Mouse (Mus musculus): ENCODE measurements around the gene Mcoln2. TPM values are rescaled to one million over a fixed set of nuclear protein-coding genes. Genes with fewer than 3 reads are reported as not detected.

Gene Mcoln2
- polyA plus RNA-seq, 1 experiment from 2014 or later, result 0.37 TPM

- Histone ChIP-seq H3K27ac (replicated peaks) (no peak overlapping the region), H3K27me3 (replicated peaks) (no peaks in the 10 kb centered on the region), H3K4me2 (no peak overlapping the region), H3K4me3 (replicated peaks) (no peak overlapping the region), H3K36me3 (no peaks in the 10 kb centered on the region), H3K9me3 (replicated peaks) (no peaks in the 10 kb centered on the region), H3K9ac (replicated peaks) (no peak overlapping the region), H3K4me1 (0 out of 2 replicates have a peak, but pooled peaks cover 4% of the 10 kb centered on the region)
- 25% methylated on average over 8 of the region's 8 CpGs for WGBS
- no peak for ATAC-seq (ENCODE audit: low FRiP score)
These were observed 86.6 kb downstream of the Mcoln2 start for GRCm38 (mm10) chr3:146236280-146236679.

- Histone ChIP-seq H3K27me3 (replicated peaks) (no peaks in the 10 kb centered on the region), H3K4me3 (replicated peaks) (no peak overlapping the region), H3K4me1 (0 out of 2 replicates have a peak, but pooled peaks cover 4% of the 10 kb centered on the region), H3K9ac (replicated peaks) (no peak overlapping the region), H3K9me3 (replicated peaks) (no peaks in the 10 kb centered on the region), H3K27ac (replicated peaks) (no peak overlapping the region), H3K4me2 (no peak overlapping the region), H3K36me3 (no peaks in the 10 kb centered on the region)
- no peak for ATAC-seq (ENCODE audit: low FRiP score)
- 76% methylated on average over 5 of the region's 5 CpGs for WGBS
These were observed 88.0 kb downstream of the Mcoln2 start for GRCm38 (mm10) chr3:146237676-146238075.

GRCm38 (mm10) chr3:146244630-146245029 is 95.0 kb downstream of the Mcoln2 start:
- Histone ChIP-seq H3K4me3 (replicated peaks) (no peak overlapping the region), H3K36me3 (no peaks in the 10 kb centered on the region), H3K9ac (replicated peaks) (no peak overlapping the region), H3K4me2 (no peak overlapping the region), H3K4me1 (no peaks in the 10 kb centered on the region), H3K27me3 (replicated peaks) (no peaks in the 10 kb centered on the region), H3K9me3 (replicated peaks) (no peaks in the 10 kb centered on the region), H3K27ac (replicated peaks) (no peak overlapping the region)
- 91% methylated on average over 1 of the region's 1 CpGs for WGBS
- ATAC-seq (ENCODE audit: low FRiP score), result no peak

Other genes starting within 250 kb of the Mcoln2 start
- 33.9 and 41.4 TPM in 2 replicates for gene Bcl10, start 227.0 kb upstream of the Mcoln2 start, polyA plus RNA-seq (2015; fragmentation: Nextera tagmentation; extraction: Ambion mirVana)
- gene 2410004B18Rik, start 211.8 kb upstream of the Mcoln2 start, polyA plus RNA-seq (2015; fragmentation: Nextera tagmentation; extraction: Ambion mirVana), result 70.1 and 79.9 TPM in 2 replicates
- 0.37 and 0.57 TPM in 2 replicates for gene Syde2, start 162.0 kb upstream of the Mcoln2 start, polyA plus RNA-seq (2015; fragmentation: Nextera tagmentation; extraction: Ambion mirVana)
- gene Wdr63, start 41.7 kb upstream of the Mcoln2 start, polyA plus RNA-seq (2015; fragmentation: Nextera tagmentation; extraction: Ambion mirVana), result 0.40 and 0.70 TPM in 2 replicates
- 0.27 and 0.66 TPM in 2 replicates for gene Mcoln3, start 32.4 kb upstream of the Mcoln2 start, polyA plus RNA-seq (2015; fragmentation: Nextera tagmentation; extraction: Ambion mirVana)
- gene Lpar3, start 71.1 kb downstream of the Mcoln2 start, polyA plus RNA-seq (2015; fragmentation: Nextera tagmentation; extraction: Ambion mirVana), result 0.78 and 1.3 TPM in 2 replicates

Data from neural tube, embryonic 15.5 days (tissue).